Mouse (Mus musculus): ENCODE measurements around the gene Pakap.

Pakap gene

GRCm38 (mm10) chr4:57764392-57764791 is 196.4 kb downstream of the Pakap start:
- DNase-seq (ENCODE audit: low read depth, low spot score), result no peak

- no peak for DNase-seq (ENCODE audit: low read depth, low spot score)
These were observed 196.9 kb downstream of the Pakap start for GRCm38 (mm10) chr4:57764926-57765325.

DNA sequence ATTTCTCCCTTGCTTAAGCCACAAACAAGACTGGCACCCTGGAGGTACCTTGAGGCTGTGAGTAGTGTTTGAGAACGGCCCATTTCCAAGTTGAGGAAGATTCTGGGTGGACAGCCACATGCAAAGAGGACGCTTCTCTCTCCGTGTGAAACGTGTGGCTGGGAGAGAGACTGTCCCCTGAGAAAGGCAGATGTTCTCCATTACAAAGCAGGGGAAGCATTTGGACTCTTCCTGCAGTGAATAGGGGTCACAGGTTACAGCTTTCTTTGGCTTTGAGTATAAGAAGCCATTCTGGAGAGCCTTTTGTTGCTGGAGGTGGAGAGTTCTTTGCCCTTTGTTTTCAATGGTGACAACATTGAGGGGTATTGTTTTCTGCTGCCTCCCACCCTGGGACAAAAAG is 197.8 kb downstream of the Pakap start:
- no peak for DNase-seq (ENCODE audit: low read depth, low spot score)

DNA sequence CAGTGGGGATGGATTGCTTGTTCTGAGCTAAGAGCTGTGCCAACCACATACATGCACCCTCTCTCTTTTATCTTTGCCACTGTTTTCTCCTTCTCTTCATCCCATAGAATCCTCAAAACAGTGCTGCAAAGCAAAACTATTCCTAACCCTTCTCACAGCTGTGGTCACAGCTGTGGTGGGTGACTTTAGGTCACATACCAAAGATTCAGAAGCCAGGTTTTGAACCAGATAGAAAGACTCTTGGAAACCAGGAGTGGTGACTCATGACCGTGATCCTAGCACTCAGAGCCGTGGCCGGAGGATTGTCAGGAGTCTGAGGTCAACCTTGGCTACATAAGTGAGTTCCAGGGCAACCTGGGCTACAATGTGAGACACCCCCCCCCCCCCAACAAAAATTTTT is 201.0 kb downstream of the Pakap start:
- no peak for DNase-seq (ENCODE audit: low read depth, low spot score)

DNA sequence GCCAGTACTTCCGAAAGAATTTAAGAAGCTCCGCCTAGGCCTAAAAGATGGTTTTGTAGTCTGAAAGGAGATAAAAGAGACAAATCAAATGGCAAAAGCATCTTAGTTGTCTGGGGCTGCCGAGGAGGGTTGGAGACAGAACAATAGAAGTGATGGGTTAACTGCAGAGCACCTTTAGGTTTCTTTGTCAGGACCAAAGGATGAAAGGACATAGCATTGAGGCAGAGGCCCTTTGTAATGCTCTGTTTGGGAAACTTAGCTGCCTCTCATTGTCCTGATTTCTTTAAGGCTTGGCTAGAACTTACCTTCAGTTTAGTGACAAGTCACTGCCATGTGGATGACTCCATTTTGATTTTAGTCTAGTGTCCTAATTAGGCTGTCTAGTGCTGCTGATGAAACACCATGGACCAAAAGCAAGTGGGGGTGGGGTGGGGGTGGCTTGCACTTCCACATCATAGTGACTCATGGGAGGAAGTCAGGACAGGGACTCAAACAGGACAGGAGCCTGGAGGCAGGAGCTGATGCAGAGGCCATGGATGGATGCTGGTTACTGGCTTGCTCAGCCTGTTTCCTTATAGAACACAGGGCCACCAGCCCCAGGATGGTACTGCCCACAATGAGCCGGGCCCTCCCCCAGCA is 202.3 kb downstream of the Pakap start:
- no peak for DNase-seq (ENCODE audit: low read depth, low spot score)

DNA sequence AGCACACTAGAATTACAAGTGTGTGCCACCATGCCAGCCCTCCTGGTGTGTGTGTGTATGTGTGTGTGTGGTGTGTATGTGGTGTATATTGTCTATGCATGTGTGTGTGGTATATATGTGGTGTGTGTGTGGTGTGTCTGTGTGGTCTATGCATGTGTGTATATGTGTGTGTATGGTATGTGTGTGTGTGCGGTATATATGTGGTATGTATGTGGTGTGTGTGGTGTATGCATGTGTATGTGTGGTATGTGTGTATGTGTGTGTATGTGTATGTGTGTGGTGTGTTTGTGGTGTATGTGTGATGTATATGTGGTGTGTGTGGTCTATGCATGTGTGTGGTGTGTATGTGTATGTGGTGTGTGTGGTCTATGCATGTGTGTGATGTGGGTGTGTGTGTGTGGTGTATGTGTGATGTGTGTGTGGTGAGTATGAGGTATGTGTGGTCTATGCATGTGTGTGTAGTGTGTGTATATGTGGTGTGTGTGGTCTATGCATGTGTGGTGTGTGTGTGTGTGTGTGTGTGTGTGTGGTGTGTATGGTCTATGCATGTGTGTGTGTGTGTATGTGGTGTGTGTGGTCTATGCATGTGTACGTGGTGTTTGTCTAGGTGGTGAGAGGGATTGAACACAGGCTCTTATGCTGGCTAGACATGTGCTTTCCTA is 203.7 kb downstream of the Pakap start:
- no peak for DNase-seq (ENCODE audit: low read depth, low spot score)

- DNase-seq (ENCODE audit: low read depth, low spot score), result no peak
These were observed 205.0 kb downstream of the Pakap start for GRCm38 (mm10) chr4:57772851-57773510.

- no peak for DNase-seq (ENCODE audit: low read depth, low spot score)
These were observed 206.5 kb downstream of the Pakap start for GRCm38 (mm10) chr4:57774517-57774916.

DNA sequence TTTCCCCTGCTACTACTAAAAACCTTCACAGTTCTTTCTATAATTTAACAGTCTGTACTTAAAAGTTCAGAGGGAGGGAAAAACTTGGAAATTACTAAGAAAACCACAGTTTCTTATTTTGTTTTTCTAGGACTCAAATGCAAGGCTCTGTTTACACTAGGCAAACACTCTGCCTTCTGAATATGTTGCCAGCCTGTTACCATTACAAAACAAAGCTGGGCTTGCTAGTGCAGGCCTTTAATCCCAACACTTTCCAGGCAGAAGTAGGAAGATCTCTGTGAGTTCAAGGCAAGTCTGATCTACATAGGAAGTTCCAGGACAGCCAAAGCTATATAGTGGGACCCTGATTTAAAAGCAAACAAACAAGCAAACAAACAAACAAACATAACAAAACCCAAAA is 207.6 kb downstream of the Pakap start:
- no peak for DNase-seq (ENCODE audit: low read depth, low spot score)

DNA sequence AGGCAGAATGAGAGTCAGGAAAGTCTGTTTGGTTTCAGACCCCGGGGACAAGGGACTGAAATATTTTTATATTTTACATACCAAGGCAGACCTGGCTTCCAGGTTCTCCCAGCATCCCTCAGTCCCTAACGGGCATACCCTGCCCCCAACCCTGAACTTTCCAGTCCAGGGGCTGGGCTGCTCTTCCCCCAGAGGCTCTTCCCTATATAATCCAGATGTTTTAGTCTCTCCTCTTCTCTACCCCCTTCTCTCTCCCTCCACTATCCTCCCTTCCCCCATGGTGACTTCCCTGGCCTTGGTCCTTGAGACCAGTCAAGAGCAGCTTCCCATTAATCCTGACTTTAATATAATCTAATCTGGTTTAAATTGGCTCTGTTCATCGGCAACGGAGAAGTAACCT is 212.4 kb downstream of the Pakap start:
- no peak for DNase-seq (ENCODE audit: low read depth, low spot score)

GRCm38 (mm10) chr4:57780833-57781641 is 213.1 kb downstream of the Pakap start:
- no peak for DNase-seq (ENCODE audit: low read depth, low spot score)

- DNase-seq (ENCODE audit: low read depth, low spot score), result no peak
These were observed 214.0 kb downstream of the Pakap start for GRCm38 (mm10) chr4:57781994-57782393.

DNA sequence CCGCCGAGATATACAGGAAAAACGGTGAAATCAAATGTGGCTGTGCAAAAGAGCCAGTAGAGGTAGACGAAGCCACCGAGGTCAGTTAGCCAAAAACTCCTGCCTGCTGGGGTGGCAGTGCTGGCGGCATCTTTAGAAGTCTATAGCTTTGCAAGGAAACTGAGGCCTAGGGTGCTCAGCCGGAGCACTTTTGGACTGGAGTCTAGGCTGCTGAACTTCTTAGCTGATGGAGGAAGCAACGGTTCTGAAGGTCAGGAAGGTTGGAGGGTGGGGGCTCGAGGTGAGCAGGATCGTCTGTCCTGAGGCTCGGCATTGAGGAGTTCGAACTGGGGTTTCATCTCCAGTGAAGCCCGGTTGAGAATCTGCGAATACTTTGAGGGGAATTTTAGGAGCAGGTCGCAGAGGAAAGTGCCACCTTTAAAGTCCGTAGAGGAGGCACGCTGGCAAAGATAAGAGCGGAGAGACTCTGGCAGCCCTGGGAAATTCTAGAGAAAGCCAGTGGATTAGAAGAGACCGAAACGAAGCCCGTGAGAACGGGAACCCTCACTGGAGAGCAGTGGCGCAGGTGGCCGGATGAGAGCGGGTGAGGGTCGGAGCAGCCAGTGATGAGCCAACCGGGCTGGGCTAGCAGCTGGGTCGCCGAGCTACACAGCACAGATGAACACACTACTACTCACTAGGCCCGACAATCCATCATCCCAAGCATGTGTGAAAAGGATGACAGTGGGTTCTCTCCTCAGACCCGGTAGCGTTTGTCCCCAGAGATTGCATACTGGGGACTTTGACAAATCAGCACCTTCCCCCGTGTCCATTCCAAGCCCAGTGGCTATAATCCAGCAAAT is 214.8 kb downstream of the Pakap start:
- no peak for DNase-seq (ENCODE audit: low read depth, low spot score)

DNA sequence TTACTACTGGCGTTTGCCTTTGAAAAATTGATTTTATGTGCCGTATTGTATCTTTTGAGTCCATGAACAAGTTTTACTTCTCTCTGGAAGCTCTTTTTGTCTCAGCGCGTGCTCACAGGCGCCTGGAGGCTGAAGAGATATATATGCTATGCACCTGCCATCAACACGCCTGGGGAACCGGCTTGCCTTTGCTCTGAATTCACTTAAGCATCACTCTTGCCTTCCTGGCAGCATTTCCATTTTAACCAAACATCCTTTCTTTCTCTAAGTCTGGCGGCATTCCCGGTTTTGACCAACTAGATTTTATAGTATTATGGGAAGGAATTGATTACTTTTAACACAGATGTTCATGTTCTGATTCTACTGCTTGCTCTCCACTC is 215.4 kb downstream of the Pakap start:
- no peak for DNase-seq (ENCODE audit: low read depth, low spot score)

GRCm38 (mm10) chr4:57783853-57784600 is 216.0 kb downstream of the Pakap start:
- no peak for DNase-seq (ENCODE audit: low read depth, low spot score)

GRCm38 (mm10) chr4:57788709-57789108 is 220.7 kb downstream of the Pakap start:
- DNase-seq (ENCODE audit: low read depth, low spot score), result no peak

GRCm38 (mm10) chr4:57789118-57789517 is 221.1 kb downstream of the Pakap start:
- no peak for DNase-seq (ENCODE audit: low read depth, low spot score)

GRCm38 (mm10) chr4:57793989-57794388 is 226.0 kb downstream of the Pakap start:
- DNase-seq (ENCODE audit: low read depth, low spot score), result no peak

DNA sequence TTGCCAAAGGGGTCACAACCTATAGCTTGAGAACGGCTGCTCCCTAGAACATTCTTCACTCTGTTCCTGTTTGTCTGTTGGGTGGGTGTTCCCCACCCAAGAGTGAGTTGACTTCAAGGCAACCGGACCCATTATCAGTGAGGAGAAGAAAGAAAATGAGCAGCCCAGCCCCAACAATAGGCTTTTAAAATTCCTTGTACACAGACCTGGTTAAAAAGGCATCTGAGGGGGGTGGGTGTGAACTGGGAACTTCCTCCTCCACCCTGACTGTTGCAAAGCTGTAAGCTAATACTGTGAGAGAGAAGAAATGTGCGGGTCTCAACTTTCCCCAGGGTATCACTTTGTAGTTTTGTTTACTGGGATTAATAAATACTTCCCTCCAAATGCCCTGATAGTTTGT is 226.6 kb downstream of the Pakap start:
- DNase-seq (ENCODE audit: low read depth, low spot score), result no peak

DNA sequence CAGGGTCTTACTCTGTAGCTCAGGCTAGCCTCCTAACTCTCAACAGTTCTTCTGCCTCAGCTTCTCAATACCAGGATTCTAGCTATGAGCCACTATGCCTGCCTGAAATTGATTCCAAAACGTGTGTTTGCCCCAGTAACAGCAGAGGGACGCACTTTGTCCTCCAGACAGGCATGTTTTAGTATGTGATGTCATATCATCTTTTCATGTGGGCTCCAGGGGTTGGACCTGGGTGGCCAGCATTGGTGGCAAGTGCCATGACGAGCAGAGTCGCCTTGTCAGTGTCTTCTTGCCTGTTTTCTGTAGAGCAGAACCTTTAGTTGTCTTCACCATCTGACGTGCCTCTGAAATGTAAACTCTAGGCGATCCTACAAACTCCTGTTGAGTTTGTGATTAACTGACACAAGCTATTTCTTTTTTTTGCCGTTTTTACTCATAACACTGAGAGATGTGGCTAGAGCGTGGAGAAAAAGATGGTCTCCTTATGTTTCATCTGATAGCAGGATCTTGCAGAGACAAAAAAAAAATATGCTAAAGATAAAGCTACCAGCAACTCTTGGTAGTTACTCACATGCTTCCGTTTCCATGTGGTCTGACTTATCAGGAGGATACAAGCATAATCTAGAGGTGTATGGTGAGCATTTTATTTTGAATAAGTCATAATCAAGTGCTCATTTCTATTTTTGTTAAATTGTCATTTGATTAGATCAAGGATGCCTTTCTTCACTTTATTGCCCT is 229.7 kb downstream of the Pakap start:
- no peak for DNase-seq (ENCODE audit: low read depth, low spot score)

Data from embryo, embryonic 11.5 days (tissue).